Mouse (Mus musculus) heart, adult 2 months (tissue): Measurements from ENCODE around the gene Smco3.
A peak's percentile ranks its signal among the peaks of the same experiment; 100 is the strongest.

ENCODE experiments used
- CTCF ChIP-seq: fragments of 200-600 bp; IDR thresholded peaks from 2 replicates; pipeline ENCODE4 v1.8.1; 2022; ENCODE audit warnings: antibody characterized with exemption, mild to moderate bottlenecking, moderate library complexity
- POLR2A ChIP-seq: fragments of 200-500 bp; IDR thresholded peaks from 2 replicates; pipeline ENCODE4 v1.6.1; 2011; ENCODE audit warnings: mild to moderate bottlenecking, low read depth, low read length, control low read depth; ENCODE audit not compliant: insufficient read depth

- TF ChIP-seq CTCF (no peak), POLR2A (peak; percentile 51)
Observed at GRCm38 (mm10) chr6:136856071-136856636, 20.9 kb upstream of the Smco3 start.
